Mouse (Mus musculus): Measurements from ENCODE around the gene Cngb1. TPM values are rescaled to one million over a fixed set of nuclear protein-coding genes. Genes with fewer than 3 reads are reported as not detected.

The Cngb1 gene
- total RNA-seq, 1 experiment from 2014 or later = not detected

GRCm38 (mm10) chr8:95215709-95216360, 90.5 kb downstream of the Cngb1 start:
- ATAC-seq (replicated peaks; ENCODE audit: insufficient number of reproducible peaks, low FRiP score, low TSS enrichment, poor library complexity, severe bottlenecking) = no peak

GRCm38 (mm10) chr8:95209924-95210323, 96.5 kb downstream of the Cngb1 start:
- ATAC-seq (replicated peaks; ENCODE audit: insufficient number of reproducible peaks, low FRiP score, low TSS enrichment, poor library complexity, severe bottlenecking) = no peak

- ATAC-seq (replicated peaks; ENCODE audit: insufficient number of reproducible peaks, low FRiP score, low TSS enrichment, poor library complexity, severe bottlenecking) = no peak
These were observed 100.4 kb downstream of the Cngb1 start for GRCm38 (mm10) chr8:95205946-95206345.

GRCm38 (mm10) chr8:95204039-95204380, 102.4 kb downstream of the Cngb1 start:
- peak; percentile 70 for ATAC-seq (replicated peaks; ENCODE audit: insufficient number of reproducible peaks, low FRiP score, low TSS enrichment, poor library complexity, severe bottlenecking)

GRCm38 (mm10) chr8:95203326-95204038, 102.9 kb downstream of the Cngb1 start:
- ATAC-seq (replicated peaks; ENCODE audit: insufficient number of reproducible peaks, low FRiP score, low TSS enrichment, poor library complexity, severe bottlenecking) = no peak

GRCm38 (mm10) chr8:95202649-95203275, 103.6 kb downstream of the Cngb1 start, which contains the start of gene Kifc3:
TSS of gene Kifc3 (minus strand) at chr8:95202812.
- ATAC-seq (replicated peaks; ENCODE audit: insufficient number of reproducible peaks, low FRiP score, low TSS enrichment, poor library complexity, severe bottlenecking) = no peak

GRCm38 (mm10) chr8:95202056-95202570, 104.3 kb downstream of the Cngb1 start:
- ATAC-seq (replicated peaks; ENCODE audit: insufficient number of reproducible peaks, low FRiP score, low TSS enrichment, poor library complexity, severe bottlenecking) = no peak

GRCm38 (mm10) chr8:95201491-95201890, 104.9 kb downstream of the Cngb1 start:
- ATAC-seq (replicated peaks; ENCODE audit: insufficient number of reproducible peaks, low FRiP score, low TSS enrichment, poor library complexity, severe bottlenecking) = no peak

GRCm38 (mm10) chr8:95200001-95200405, 106.4 kb downstream of the Cngb1 start:
- no peak for ATAC-seq (replicated peaks; ENCODE audit: insufficient number of reproducible peaks, low FRiP score, low TSS enrichment, poor library complexity, severe bottlenecking)

GRCm38 (mm10) chr8:95195728-95196127, 110.7 kb downstream of the Cngb1 start:
- ATAC-seq (replicated peaks; ENCODE audit: insufficient number of reproducible peaks, low FRiP score, low TSS enrichment, poor library complexity, severe bottlenecking) = no peak

GRCm38 (mm10) chr8:95191497-95192175, 114.7 kb downstream of the Cngb1 start:
- ATAC-seq (replicated peaks; ENCODE audit: insufficient number of reproducible peaks, low FRiP score, low TSS enrichment, poor library complexity, severe bottlenecking) = no peak

Other genes starting within 250 kb of the Cngb1 start
- 12.6 to 46.5 TPM (median 38.6 TPM) in 3 replicates for gene Katnb1, start 225.4 kb downstream of the Cngb1 start, total RNA-seq (2017)
- 21.9 to 28.7 TPM (median 25.8 TPM) in 3 replicates for gene Kifc3, start 103.8 kb downstream of the Cngb1 start, total RNA-seq (2017)
- 2.5 TPM in 1 of 3 replicates, not detected in the others for gene Tepp, start 4.0 kb upstream of the Cngb1 start, total RNA-seq (2017)
- 3.3 to 4.7 TPM (median 4.3 TPM) in 3 replicates for gene Zfp319, start 25.4 kb upstream of the Cngb1 start, total RNA-seq (2017)
- gene Usb1, start 25.7 kb upstream of the Cngb1 start, total RNA-seq (2017) = 19.0 to 30.5 TPM (median 26.8 TPM) in 3 replicates
- not detected in 3 replicates for gene Mmp15, start 45.7 kb upstream of the Cngb1 start, total RNA-seq (2017)
- 27.0 to 52.7 TPM (median 36.3 TPM) in 3 replicates for gene Cfap20, start 128.3 kb upstream of the Cngb1 start, total RNA-seq (2017)
- 16.8 to 25.0 TPM (median 22.7 TPM) in 3 replicates for gene Csnk2a2, start 183.5 kb upstream of the Cngb1 start, total RNA-seq (2017)
- not detected in 3 replicates for gene Ccdc113, start 227.5 kb upstream of the Cngb1 start, total RNA-seq (2017)